Mouse (Mus musculus) neural tube, embryonic 11.5 days (tissue): ENCODE data around the gene Rap1gap2. TPM values are rescaled to one million over a fixed set of nuclear protein-coding genes. Genes with fewer than 3 reads are reported as not detected.

Source experiments
- ATAC-seq: fragments of 200-750 bp; cut with Nextera tagmentation; 2 replicates; pipeline ENCODE4 v1.8.0; 2017; ENCODE audit warnings: moderate number of reproducible peaks, mild to moderate bottlenecking, moderate TSS enrichment, moderate library complexity; ENCODE audit not compliant: insufficient read depth, low FRiP score, low TSS enrichment
- DNase-seq: peaks from one replicate; pipeline ENCODE4 v3.0.0-alpha.2; 2015; ENCODE audit warnings: low spot score
- H3K27ac ChIP-seq: fragments of 300-500 bp; sonication (generic); 2 replicates; pipeline ENCODE4 v1.5.1; 2014; ENCODE audit warnings: low read depth, mild to moderate bottlenecking, low read length
- H3K27me3 ChIP-seq: fragments of 300-500 bp; sonication (generic); 2 replicates; pipeline ENCODE4 v1.6.1; 2014; ENCODE audit warnings: mild to moderate bottlenecking, low read length, mixed read lengths; ENCODE audit not compliant: control insufficient read depth, insufficient read depth
- H3K36me3 ChIP-seq: fragments of 300-500 bp; sonication (generic); 2 replicates; pipeline ENCODE4 v1.6.1; 2014; ENCODE audit warnings: mild to moderate bottlenecking, low read length, moderate library complexity, mixed read lengths; ENCODE audit not compliant: control insufficient read depth, insufficient read depth
- H3K4me1 ChIP-seq: fragments of 300-500 bp; sonication (generic); 2 replicates; pipeline ENCODE4 v1.6.1; 2014; ENCODE audit warnings: low read length, mixed read lengths; ENCODE audit not compliant: control insufficient read depth, insufficient read depth
- H3K4me2 ChIP-seq: fragments of 300-500 bp; sonication (generic); 2 replicates; pipeline ENCODE4 v1.6.1; 2014; ENCODE audit warnings: low read depth, mild to moderate bottlenecking, moderate library complexity
- H3K4me3 ChIP-seq: fragments of 300-500 bp; sonication (generic); 2 replicates; pipeline ENCODE4 v1.5.1; 2014; ENCODE audit warnings: low read depth, low read length
- H3K9ac ChIP-seq: fragments of 300-500 bp; sonication (generic); 2 replicates; pipeline ENCODE4 v1.6.1; 2014; ENCODE audit warnings: mild to moderate bottlenecking, low read length
- H3K9me3 ChIP-seq: fragments of 300-500 bp; sonication (generic); 2 replicates; pipeline ENCODE4 v1.6.1; 2016; ENCODE audit warnings: low read length; ENCODE audit not compliant: control insufficient read depth
- WGBS: fragments of 180-500 bp; shearing (Covaris S2); extraction: QIAGEN DNeasy Blood & Tissue Kit; methylation state at CpG from one replicate; pipeline ENCODE4 v1.1.7; 2014; 5-methylcytosine and 5-hydroxymethylcytosine counted together
- polyA plus RNA-seq: library from polyadenylated mRNA; unstranded; fragments of >200 nt; fragmentation: Nextera tagmentation; extraction: Ambion mirVana; gene quantifications from 2 replicates; pipeline ENCODE4 v1.2.1, GENCODE M21; 2014

Gene Rap1gap2
- polyA plus RNA-seq, 1 experiment from 2014 or later: 3.3 TPM

DNA sequence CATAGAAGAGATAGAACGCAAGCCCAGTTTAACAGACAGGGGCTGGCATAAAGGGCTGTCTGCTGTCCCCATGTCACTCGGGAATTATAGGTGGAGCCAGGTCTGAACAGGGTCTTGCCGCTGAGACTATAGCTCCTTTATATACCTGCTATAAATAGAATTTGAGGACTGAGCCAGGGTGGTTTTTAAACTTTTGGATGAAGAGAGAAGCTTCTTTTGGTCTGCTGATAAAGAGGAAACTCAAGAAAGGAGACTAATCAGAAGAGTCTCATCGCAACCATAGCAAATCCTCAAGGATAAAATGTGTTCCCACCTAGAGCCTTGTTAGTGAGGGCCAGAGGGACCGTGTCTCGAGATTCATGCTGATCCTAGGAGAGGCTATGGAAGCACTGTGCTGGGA lies 272.8 kb downstream of the Rap1gap2 start, which contains the start of gene Olfr410:
TSS of gene Olfr410 (minus strand) at position 101 of the 400 bp plus-strand sequence.
- 85% methylated on average over 6 of the region's 6 CpGs for WGBS
- Histone ChIP-seq H3K4me3 (no peak within 1 kb of the TSS), H3K27me3 (no peaks in the 10 kb centered on the region), H3K9ac (no peak within 1 kb of the TSS), H3K4me1 (no peaks in the 10 kb centered on the region), H3K9me3 (no peaks in the 10 kb centered on the region), H3K27ac (no peak within 1 kb of the TSS), H3K4me2 (no peak within 1 kb of the TSS), H3K36me3 (no peaks in the 10 kb centered on the region)
- DNase-seq (no peak), ATAC-seq (no peak)

Other genes with a start within 250 kb of the Rap1gap2 start
- not detected in 2 replicates for gene Olfr412, start 248.8 kb downstream of the Rap1gap2 start, polyA plus RNA-seq
- 1.9 TPM in 2 replicates for gene Ccdc92b, start 8.7 kb upstream of the Rap1gap2 start, polyA plus RNA-seq
- gene Cluh, start 38.6 kb upstream of the Rap1gap2 start, polyA plus RNA-seq: 15.6 and 15.8 TPM in 2 replicates
- 95.3 and 107 TPM in 2 replicates for gene Pafah1b1, start 113.8 kb upstream of the Rap1gap2 start, polyA plus RNA-seq
- gene Mettl16, start 159.9 kb upstream of the Rap1gap2 start, polyA plus RNA-seq: 43.6 and 47.6 TPM in 2 replicates
- 5.2 and 6.9 TPM in 2 replicates for gene Mnt, start 220.0 kb upstream of the Rap1gap2 start, polyA plus RNA-seq